Mouse (Mus musculus) lung, embryonic 14.5 days (tissue): ENCODE results near the gene Hpd. TPM values are rescaled to one million over a fixed set of nuclear protein-coding genes. Genes with fewer than 3 reads are reported as not detected.

Experiments
- ATAC-seq: fragments of 200-750 bp; cut with Nextera tagmentation; 2 replicates; pipeline ENCODE4 v1.8.0; 2017; ENCODE audit warnings: mild to moderate bottlenecking, moderate TSS enrichment, moderate library complexity; ENCODE audit not compliant: insufficient read depth
- DNase-seq: peaks from one replicate; pipeline ENCODE4 v3.0.0-alpha.2; 2015
- H3K27ac ChIP-seq: fragments of 300-500 bp; sonication (generic); 2 replicates; pipeline ENCODE4 v1.5.1; 2014; ENCODE audit warnings: low read depth, mild to moderate bottlenecking, moderate library complexity
- H3K27me3 ChIP-seq: fragments of 300-500 bp; sonication (generic); 2 replicates; pipeline ENCODE4 v1.6.1; 2014; ENCODE audit warnings: low read length, control low read depth; ENCODE audit not compliant: insufficient read depth
- H3K36me3 ChIP-seq: fragments of 300-500 bp; sonication (generic); 2 replicates; pipeline ENCODE4 v1.6.1; 2014; ENCODE audit warnings: control low read depth; ENCODE audit not compliant: insufficient read depth
- H3K4me1 ChIP-seq: fragments of 300-500 bp; sonication (generic); 2 replicates; pipeline ENCODE4 v1.6.1; 2014; ENCODE audit warnings: antibody characterized with exemption, control low read depth; ENCODE audit not compliant: insufficient read depth
- H3K4me2 ChIP-seq: fragments of 300-500 bp; sonication (generic); 2 replicates; pipeline ENCODE4 v1.6.1; 2014; ENCODE audit warnings: mild to moderate bottlenecking
- H3K4me3 ChIP-seq: fragments of 300-500 bp; sonication (generic); 2 replicates; pipeline ENCODE4 v1.5.1; 2014; ENCODE audit warnings: low read depth, low read length
- H3K9ac ChIP-seq: fragments of 300-500 bp; sonication (generic); 2 replicates; pipeline ENCODE4 v1.6.1; 2014
- H3K9me3 ChIP-seq: fragments of 300-500 bp; sonication (generic); 2 replicates; pipeline ENCODE4 v1.6.1; 2016; ENCODE audit warnings: low read depth, low read length, control low read depth
- CTCF ChIP-seq: IDR thresholded peaks from 2 replicates; pipeline ENCODE4 v1.5.1; 2016; ENCODE audit warnings: antibody characterized with exemption, low read depth
- WGBS: fragments of 180-500 bp; shearing (Covaris S2); extraction: QIAGEN DNeasy Blood & Tissue Kit; methylation state at CpG from one replicate; pipeline ENCODE4 v1.1.7; 2014; 5-methylcytosine and 5-hydroxymethylcytosine counted together
- polyA plus RNA-seq: library from polyadenylated mRNA; unstranded; fragments of >200 nt; fragmentation: Nextera tagmentation; extraction: Ambion mirVana; gene quantifications from 2 replicates; pipeline ENCODE4 v1.2.1, GENCODE M21; 2014

Gene Hpd
- polyA plus RNA-seq, 1 experiment from 2014 or later = not detected

- H3K9ac ChIP-seq = no peak overlapping the region
- 86% methylated on average over 3 of the region's 3 CpGs for WGBS
- H3K36me3 ChIP-seq = no peaks in the 10 kb centered on the region
- H3K4me2 ChIP-seq = no peak overlapping the region
- H3K27me3 ChIP-seq = no peaks in the 10 kb centered on the region
- no peak overlapping the region for H3K27ac ChIP-seq
- no peaks in the 10 kb centered on the region for H3K9me3 ChIP-seq
- no peak overlapping the region for H3K4me3 ChIP-seq
- no peaks in the 10 kb centered on the region for H3K4me1 ChIP-seq
- no peak for DNase-seq
- no peak for TF ChIP-seq CTCF
- no peak for ATAC-seq
These were observed 4.8 kb upstream of the Hpd start for GRCm38 (mm10) chr5:123187306-123187705.

- Histone ChIP-seq H3K27me3 (no peaks in the 10 kb centered on the region), H3K9ac (no peak overlapping the region), H3K36me3 (no peaks in the 10 kb centered on the region), H3K27ac (no peak overlapping the region), H3K4me3 (no peak overlapping the region), H3K4me2 (no peak overlapping the region), H3K4me1 (no peaks in the 10 kb centered on the region), H3K9me3 (no peaks in the 10 kb centered on the region)
- 55% methylated on average over 6 of the region's 6 CpGs for WGBS
- ATAC-seq = no peak
- peak; percentile 34 for DNase-seq
- no peak for TF ChIP-seq CTCF
These were observed 3.4 kb upstream of the Hpd start for GRCm38 (mm10) chr5:123185966-123186365.

GRCm38 (mm10) chr5:123181536-123181935 lies 991 bp downstream of the Hpd start:
- no peak for TF ChIP-seq CTCF
- 63% methylated on average over 6 of the region's 6 CpGs for WGBS
- no peak overlapping the region for H3K27ac ChIP-seq
- H3K36me3 ChIP-seq = no peaks in the 10 kb centered on the region
- H3K9me3 ChIP-seq = no peaks in the 10 kb centered on the region
- DNase-seq = no peak
- no peak overlapping the region for H3K4me3 ChIP-seq
- ATAC-seq = no peak
- H3K9ac ChIP-seq = no peak overlapping the region
- no peak overlapping the region for H3K4me2 ChIP-seq
- H3K27me3 ChIP-seq = no peaks in the 10 kb centered on the region
- H3K4me1 ChIP-seq = no peaks in the 10 kb centered on the region

GRCm38 (mm10) chr5:123180390-123180789 lies 2.1 kb downstream of the Hpd start:
- Histone ChIP-seq H3K27ac (no peak overlapping the region), H3K9ac (no peak overlapping the region), H3K4me1 (no peaks in the 10 kb centered on the region), H3K4me3 (no peak overlapping the region), H3K9me3 (no peaks in the 10 kb centered on the region), H3K4me2 (no peak overlapping the region), H3K36me3 (no peaks in the 10 kb centered on the region), H3K27me3 (no peaks in the 10 kb centered on the region)
- DNase-seq (no peak), ATAC-seq (no peak)
- 88% methylated on average over 15 of the region's 15 CpGs for WGBS
- TF ChIP-seq CTCF = no peak

GRCm38 (mm10) chr5:123178792-123179191 lies 3.7 kb downstream of the Hpd start:
- no peak for DNase-seq
- Histone ChIP-seq H3K4me1 (no peaks in the 10 kb centered on the region), H3K9me3 (no peaks in the 10 kb centered on the region), H3K4me3 (no peak overlapping the region), H3K36me3 (no peaks in the 10 kb centered on the region), H3K9ac (no peak overlapping the region), H3K4me2 (no peak overlapping the region), H3K27ac (no peak overlapping the region), H3K27me3 (no peaks in the 10 kb centered on the region)
- ATAC-seq = no peak
- WGBS = 87% methylated on average over 5 of the region's 5 CpGs
- TF ChIP-seq CTCF = no peak

GRCm38 (mm10) chr5:123171646-123172350 lies 10.7 kb downstream of the Hpd start:
- Histone ChIP-seq H3K9me3 (no peaks in the 10 kb centered on the region), H3K27me3 (no peaks in the 10 kb centered on the region), H3K36me3 (peaks cover 12% of the 10 kb centered on the region; the same call in 1 of the 2 replicates), H3K9ac (no peak overlapping the region), H3K4me3 (peak overlapping the region; percentile 15), H3K4me1 (no peaks in the 10 kb centered on the region), H3K4me2 (peak overlapping the region; percentile 59), H3K27ac (no peak overlapping the region)
- WGBS = 8% methylated on average over 22 of the region's 22 CpGs
- ATAC-seq (peak; percentile 85), DNase-seq (peak; percentile 94)
- peak; percentile 99 for TF ChIP-seq CTCF

- Histone ChIP-seq H3K36me3 (peaks cover 26% of the 10 kb centered on the region), H3K4me3 (no peak overlapping the region), H3K27me3 (no peaks in the 10 kb centered on the region), H3K4me1 (no peaks in the 10 kb centered on the region), H3K9ac (no peak overlapping the region), H3K27ac (no peak overlapping the region), H3K4me2 (no peak overlapping the region), H3K9me3 (no peaks in the 10 kb centered on the region)
- DNase-seq = no peak
- no peak for TF ChIP-seq CTCF
- 77% methylated on average over 9 of the region's 9 CpGs for WGBS
- ATAC-seq = no peak
These were observed 12.2 kb downstream of the Hpd start for GRCm38 (mm10) chr5:123170365-123170764.
